Mouse (Mus musculus) ovary, postnatal 36 days (tissue): Measurements from ENCODE around the gene Cib1.

Experiments used
- DNase-seq: peaks from one replicate; pipeline ENCODE4 v3.0.0; 2022; ENCODE audit warnings: low spot score, mixed read lengths

Gene Cib1

GRCm38 (mm10) chr7:80233799-80234198 is 1.2 kb upstream of the Cib1 start:
- DNase-seq, result no peak

- DNase-seq, result no peak
These were observed 583 bp downstream of the Cib1 start for GRCm38 (mm10) chr7:80231971-80232488.

- DNase-seq, result no peak
These were observed 2.4 kb downstream of the Cib1 start for GRCm38 (mm10) chr7:80230196-80230595.

DNA sequence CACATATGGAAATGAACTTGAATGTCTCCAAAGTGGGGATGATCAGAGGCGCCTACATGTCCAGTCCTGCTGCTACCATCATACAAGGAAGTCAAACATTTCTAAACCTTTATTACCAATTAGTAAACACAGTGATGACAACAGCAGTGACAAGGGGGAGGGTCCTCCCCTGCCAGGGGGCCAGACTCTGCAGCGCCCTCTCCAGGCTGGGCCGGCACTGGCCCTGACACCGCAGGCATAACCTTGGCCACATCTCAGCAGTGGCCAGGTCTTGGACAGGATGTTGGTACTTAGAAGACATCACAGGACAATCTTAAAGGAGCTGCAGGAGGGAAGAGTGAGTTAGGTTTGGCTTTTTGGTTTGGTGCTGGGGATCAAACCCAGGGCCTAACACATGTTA is 5.5 kb downstream of the Cib1 start:
- no peak for DNase-seq

DNA sequence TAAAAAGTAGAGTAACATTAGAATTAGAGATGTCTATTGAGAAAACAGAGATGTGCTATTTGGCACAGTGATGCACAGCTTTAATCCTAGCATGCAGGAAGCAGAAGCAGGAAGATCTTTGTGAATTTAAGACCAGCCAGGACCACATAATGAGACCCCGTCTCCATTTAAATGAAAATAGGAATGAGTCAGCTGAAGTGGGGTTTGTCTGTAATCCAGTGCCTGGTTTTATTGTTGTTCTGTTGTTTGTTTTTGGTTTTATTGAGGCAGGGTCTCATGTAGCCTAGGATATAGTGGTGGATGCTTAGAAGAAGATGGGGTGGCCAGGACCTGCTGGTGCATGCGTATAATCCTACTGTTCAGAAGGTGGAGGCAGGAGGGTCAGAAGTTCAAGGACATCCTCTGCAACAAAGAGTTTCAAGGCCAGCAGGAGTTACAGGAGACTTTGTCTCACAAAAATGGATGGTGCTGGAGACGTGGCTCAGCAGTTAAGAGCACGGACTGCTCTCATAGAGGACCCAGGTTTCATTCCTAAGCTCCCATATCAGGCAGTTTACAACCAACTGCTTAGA is 11.3 kb downstream of the Cib1 start:
- DNase-seq, result no peak

GRCm38 (mm10) chr7:80220237-80220797 is 12.3 kb downstream of the Cib1 start:
- DNase-seq, result no peak

DNA sequence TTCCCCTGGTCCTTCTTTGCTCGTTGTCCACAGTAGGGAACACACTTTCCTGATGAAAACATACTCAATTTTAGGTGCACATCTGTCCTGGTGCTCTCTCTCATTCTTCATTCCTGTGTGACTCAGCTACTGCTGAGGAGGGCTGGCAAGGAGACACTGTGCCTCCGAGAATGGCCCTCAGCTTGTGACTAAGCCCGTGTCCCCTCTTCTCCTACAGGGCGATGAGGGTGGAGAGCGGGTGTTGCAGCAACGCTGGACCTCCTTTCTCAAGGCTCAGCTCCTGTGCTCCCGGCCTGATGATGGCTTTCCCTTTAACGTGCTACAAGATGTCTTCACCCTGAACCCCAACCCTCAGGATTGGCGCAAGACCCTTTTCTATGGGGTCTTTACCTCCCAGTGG is 13.9 kb downstream of the Cib1 start:
- DNase-seq, result no peak

DNA sequence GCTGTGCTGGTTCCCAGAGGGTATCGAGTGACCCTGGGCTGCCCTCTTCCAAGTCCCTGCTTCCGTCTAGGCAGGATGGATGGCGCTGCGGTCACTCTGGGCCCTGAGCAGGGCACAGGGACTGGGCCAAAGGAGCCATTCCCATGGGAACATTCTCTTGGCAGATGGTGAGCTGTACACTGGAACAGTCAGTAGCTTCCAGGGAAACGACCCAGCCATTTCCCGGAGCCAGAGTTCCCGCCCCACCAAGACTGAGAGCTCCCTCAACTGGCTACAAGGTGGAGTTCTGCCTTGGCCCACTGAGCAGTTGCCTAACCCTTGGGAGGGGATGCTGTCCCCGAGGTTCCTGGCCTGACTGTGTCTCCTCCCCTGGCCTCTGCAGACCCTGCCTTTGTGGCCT is 16.0 kb downstream of the Cib1 start:
- peak; percentile 41 for DNase-seq

DNA sequence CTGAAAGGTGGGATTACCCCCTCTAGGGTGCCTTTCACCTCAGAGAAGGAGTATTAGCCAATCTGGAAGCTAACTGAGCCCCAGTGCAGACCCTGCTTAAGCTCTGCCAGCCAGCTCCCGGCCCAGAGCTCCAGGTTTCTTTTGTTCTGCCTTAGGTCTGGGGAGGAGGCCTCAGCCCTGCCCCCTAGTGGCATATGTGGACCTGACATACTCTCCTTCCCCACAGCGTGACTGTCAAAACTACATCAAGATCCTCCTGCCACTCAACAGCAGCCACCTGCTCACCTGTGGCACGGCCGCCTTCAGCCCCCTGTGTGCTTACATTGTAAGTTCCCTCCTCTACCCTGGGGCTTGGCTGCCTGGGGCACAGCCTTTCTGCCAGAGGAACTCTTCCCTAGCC is 17.2 kb downstream of the Cib1 start:
- DNase-seq, result peak; percentile 72

- DNase-seq, result no peak
These were observed 18.2 kb downstream of the Cib1 start for GRCm38 (mm10) chr7:80214459-80214858.

DNA sequence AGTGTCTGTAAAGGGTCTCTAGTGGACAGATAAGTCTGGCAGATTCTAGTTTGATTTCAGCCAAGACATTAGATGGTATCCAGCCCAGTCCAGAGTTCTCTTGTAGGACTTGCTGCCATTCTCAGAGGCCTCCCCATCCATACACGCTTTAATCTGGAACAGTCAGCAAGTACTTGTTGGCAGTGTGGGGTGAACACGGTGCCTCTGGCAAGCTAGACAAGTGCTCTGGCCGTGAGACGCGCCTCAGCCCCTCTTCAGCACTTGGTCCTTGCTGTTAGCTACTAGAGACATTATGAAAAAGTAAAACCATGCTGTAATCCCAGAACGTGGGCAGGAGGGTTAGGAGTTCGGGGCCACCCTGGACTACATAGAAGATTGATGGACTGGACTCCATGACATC is 19.0 kb downstream of the Cib1 start:
- DNase-seq, result no peak

DNA sequence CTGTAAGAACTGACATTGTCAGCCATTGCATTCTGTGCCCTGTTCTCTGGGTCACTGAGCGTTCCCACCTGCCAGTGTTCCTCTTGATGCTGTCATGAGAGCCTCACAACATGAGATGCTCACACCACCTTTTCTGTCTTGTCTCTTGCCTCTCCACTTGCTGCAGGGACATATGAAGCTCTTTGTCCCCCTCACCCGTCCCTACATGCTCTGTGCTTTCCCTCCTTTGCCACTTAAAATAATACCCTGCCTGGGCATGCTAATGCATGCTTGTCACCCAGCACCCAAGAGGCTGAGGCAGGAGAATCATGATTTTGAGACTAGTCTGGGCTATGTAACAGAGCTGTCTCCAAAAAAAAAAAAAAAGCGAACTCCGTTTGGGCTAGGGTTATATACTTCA is 21.6 kb downstream of the Cib1 start:
- DNase-seq, result no peak

- DNase-seq, result no peak
These were observed 22.9 kb downstream of the Cib1 start for GRCm38 (mm10) chr7:80209669-80210068.

DNA sequence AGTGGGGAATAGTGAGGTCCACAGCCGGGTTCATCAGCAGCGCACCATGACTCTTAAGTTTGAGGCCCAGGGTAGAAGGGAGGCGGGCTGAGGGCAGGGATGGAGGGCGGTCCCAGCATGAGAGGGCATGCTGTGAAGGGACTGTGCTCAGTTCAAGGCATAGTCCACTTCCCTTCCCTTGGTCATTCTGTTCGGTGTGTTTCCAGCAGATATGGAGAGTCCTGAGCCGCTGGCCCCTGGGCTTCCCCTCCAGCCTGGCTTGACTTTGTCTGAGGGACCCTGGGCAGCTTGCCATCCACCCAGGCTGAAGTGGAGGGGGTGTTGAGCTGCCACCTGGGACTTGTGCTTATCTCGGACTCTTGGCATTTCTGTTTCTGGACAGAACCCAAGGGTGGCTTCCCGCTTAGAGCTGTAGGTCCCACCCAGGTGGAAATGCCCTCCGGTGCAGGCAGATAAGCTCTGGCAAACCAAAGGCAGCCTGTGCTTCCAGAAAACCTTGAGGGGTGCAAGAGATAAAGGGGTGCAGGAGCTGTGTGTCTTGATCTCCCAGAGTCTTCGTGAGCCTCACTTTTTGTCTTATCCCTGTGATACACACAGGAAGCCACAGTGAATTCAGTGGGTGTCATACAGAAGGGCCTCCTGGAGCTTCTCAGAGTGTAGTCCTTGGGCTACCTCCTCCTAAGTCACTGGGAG is 23.7 kb downstream of the Cib1 start:
- DNase-seq, result peak; percentile 77

DNA sequence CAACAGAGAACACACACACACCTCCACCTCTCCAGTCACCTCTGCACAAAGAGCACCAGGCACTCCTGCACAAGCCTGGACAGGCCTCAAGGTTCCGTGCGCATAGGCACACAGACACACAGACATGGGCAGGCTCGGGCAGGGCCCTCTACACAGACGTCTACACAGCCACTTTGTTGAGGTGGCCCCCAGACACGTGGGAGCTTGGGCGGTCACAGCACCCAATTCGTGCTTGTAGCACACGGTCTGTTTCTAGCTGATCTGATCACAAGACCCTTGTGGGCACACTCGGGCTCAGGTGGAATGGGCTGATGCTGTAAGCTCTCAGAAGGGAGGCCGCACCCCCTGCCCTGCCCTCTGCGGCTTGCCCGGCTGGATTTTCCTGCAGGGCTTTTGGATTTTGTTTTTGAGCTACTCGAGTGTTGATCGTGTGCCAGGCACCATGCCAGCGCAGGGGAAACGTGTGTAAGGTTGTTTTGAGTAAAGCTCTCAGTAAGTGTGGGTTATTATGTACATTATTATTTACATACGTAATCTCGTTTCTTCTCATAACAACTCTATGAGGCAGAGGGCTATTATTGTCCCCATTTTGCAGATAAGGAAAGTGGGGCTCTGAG is 24.5 kb downstream of the Cib1 start:
- DNase-seq, result no peak

GRCm38 (mm10) chr7:80207314-80207731 is 25.3 kb downstream of the Cib1 start:
- DNase-seq, result no peak

DNA sequence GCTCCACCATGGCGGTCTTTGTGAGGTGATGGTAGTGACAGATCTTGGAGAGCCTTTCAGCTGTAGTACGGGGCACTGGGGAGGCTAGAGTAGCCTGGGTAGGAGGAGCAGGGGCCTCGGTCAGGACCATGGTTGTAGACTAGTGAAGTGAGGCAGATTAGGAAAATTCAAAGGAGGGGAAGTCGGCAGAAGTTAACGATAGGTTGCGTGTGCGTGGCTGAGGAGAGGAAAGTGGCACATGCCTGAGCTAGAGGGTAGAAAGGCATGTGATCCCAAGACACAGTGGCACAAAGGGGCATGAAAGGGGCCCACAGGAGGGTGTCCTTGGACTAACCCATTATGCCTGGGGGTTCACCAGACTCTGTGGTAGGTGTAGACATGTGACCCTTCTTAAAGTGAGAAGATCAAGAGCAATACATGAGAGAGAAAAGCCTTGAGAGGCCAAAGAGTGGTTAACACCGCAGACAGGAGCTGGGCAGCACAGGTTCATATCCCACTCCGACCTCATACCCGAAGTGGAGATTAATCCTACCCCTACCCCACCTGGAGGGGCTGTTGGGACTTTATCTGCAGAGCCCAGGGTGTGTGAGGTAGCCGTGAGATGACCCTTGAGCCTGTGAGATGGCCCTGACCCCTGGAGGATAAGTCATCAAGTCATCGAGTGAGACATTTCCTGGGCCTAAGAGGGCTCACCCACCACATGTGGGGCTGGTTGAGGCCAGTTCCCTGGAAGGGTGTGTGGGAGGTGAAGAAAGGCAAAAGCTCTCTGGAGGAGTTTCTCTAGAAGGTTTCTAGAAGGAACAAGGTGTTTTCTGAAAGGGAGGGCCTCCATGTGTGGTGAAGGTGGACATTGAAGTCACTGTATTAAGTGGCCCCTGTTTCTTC is 26.7 kb downstream of the Cib1 start:
- no peak for DNase-seq

- DNase-seq, result no peak
These were observed 27.7 kb downstream of the Cib1 start for GRCm38 (mm10) chr7:80204961-80205360.

GRCm38 (mm10) chr7:80204362-80204761 is 28.3 kb downstream of the Cib1 start:
- no peak for DNase-seq

DNA sequence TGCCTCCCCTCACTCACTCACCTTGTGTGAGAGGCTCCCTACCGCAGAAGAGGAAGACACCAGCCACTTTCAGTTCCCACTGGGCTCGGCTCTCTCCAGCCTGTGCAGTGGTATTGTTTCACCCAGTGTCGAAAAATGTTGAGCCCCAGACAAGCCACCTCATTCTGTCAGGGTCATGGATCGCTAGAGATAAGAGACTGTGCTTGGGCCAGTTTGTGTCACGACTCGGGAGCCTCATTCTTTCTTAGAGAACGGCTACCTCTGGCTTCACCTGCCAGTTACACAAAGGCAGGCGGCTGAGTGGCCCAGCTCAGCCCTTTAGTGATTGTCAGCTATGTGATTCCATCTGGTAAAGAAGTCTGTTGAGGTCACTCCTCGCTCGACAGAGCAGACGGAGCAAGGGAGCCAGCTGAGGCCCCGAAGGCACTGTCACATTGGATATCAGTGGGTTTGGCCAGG is 28.9 kb downstream of the Cib1 start:
- DNase-seq, result no peak

DNA sequence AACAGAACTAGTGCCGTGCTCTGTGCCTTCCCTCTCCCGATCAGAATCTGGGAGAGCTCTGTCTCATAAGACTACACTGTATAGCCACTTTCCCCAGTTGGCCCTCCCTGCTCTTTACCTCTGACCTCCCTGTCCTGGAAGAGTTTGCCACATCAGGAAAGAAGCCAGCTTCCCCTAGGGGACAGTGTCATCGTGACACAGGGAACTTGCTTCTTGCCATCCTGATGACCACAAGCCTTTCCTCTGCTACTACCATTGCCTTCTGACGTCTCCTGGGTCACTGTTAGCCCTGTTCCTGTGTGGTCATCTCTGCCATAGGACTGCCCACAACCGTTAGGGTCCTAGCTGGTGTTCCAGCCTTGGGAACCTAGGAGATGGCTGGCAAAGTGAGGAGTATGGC is 29.7 kb downstream of the Cib1 start:
- no peak for DNase-seq
